11 mouse cellular contexts compared by ENCODE assay signal in the genomic region with DNA sequence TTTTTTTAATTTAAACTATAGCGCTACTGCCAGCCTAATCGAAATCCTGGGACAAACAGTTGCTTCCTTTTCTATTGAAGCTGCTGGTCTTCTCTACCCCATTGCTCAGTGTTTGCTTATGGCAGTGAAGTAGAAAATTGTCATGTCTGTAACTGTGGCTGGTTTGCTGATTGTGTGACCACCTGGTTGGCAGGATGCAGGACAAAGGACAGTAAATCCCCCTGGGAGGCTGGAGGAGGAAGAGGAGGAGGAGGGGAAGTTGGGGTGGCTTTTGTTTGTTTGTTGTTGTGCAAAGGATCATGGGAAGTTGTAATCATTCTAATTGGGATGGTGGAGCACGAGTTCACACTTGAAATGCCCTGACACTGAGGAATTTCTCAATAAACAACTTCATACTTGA. TPM values are rescaled to one million over a fixed set of nuclear protein-coding genes. Genes with fewer than 3 reads are reported as not detected.
DNase-seq lines count a peak whose midpoint lies in the region; TF ChIP-seq lines count a peak whose summit lies in the region.
"Had no signal": no experiment of that assay in that cellular context is flagged by ENCODE, and none has a peak within 500 bp of the region (broad histone marks: within the 10 kb centered on the region; RNA-seq: fewer than 3 reads in every experiment).

No protein-coding gene starts in this region.

- H3K4me1 ChIP-seq in kidney, adult 2 months (ENCODE audit: control insufficient read depth, insufficient read depth, low read length): no peaks in the 10 kb centered on the region
- H3K4me1 ChIP-seq in embryonic facial prominence, embryonic 10.5 days: peaks cover 39% of the 10 kb centered on the region
- peaks cover 30% of the 10 kb centered on the region for H3K4me1 ChIP-seq in limb, embryonic 10.5 days

- no peak overlapping the region for H3K27ac ChIP-seq in kidney, adult 2 months (ENCODE audit: insufficient read depth, low read depth, low read length)
- peak overlapping the region; percentile 77 for H3K27ac ChIP-seq in embryonic facial prominence, embryonic 10.5 days (replicated peaks)
- H3K27ac ChIP-seq in limb, embryonic 10.5 days: peak overlapping the region; percentile 75

- H3K9me3 ChIP-seq in embryonic facial prominence, embryonic 10.5 days: no peaks in the 10 kb centered on the region
- no peaks in the 10 kb centered on the region for H3K9me3 ChIP-seq in limb, embryonic 10.5 days (replicated peaks)

- H3K36me3 ChIP-seq in kidney, adult 2 months (ENCODE audit: control insufficient read depth, insufficient read depth, low read length): no peaks in the 10 kb centered on the region
- H3K36me3 ChIP-seq in embryonic facial prominence, embryonic 10.5 days (replicated peaks): no peaks in the 10 kb centered on the region
- H3K36me3 ChIP-seq in limb, embryonic 10.5 days: no peaks in the 10 kb centered on the region

- peak; percentile 56 for DNase-seq in kidney, adult 2 months
- DNase-seq in kidney, postnatal 10 days: no peak
- peak; percentile 59 for DNase-seq in brain, embryonic 14.5 days (ENCODE audit: low read depth)
- no peak for DNase-seq in embryonic facial prominence, embryonic 10.5 days (ENCODE audit: low spot score)
- DNase-seq in limb, embryonic 10.5 days (ENCODE audit: low spot score): no peak
- no peak for DNase-seq in T-cell, adult 2 months (ENCODE audit: low spot score)
- no peak for DNase-seq in ovary, postnatal 10 days (ENCODE audit: low spot score)
- DNase-seq in yolk sac, embryonic 10.5 days (ENCODE audit: low spot score): no peak
- DNase-seq: gastrocnemius, postnatal 36 days; lung, postnatal 36 days had no signal

- no peaks in the 10 kb centered on the region for H3K27me3 ChIP-seq in kidney, adult 2 months (replicated peaks; ENCODE audit: control insufficient read depth, insufficient read depth, low read length)
- peaks cover 53% of the 10 kb centered on the region for H3K27me3 ChIP-seq in embryonic facial prominence, embryonic 10.5 days (replicated peaks; ENCODE audit: low read depth, poor library complexity, severe bottlenecking)
- H3K27me3 ChIP-seq in limb, embryonic 10.5 days (ENCODE audit: low read depth, poor library complexity, severe bottlenecking): 0 out of 2 replicates have a peak, but pooled peaks cover 8% of the 10 kb centered on the region

- no peak overlapping the region for H3K4me3 ChIP-seq in kidney, adult 2 months (ENCODE audit: insufficient read depth, low read depth, low read length)
- H3K4me3 ChIP-seq in embryonic facial prominence, embryonic 10.5 days: 0 out of 2 replicates have a peak overlapping the region, but pooled peaks have one; percentile 12
- peak overlapping the region; percentile 10; the same call in 1 of the 2 replicates for H3K4me3 ChIP-seq in limb, embryonic 10.5 days

- 17% methylated on average over 3 of the region's 3 CpGs for WGBS in kidney, adult 2 months
- 16% methylated on average over 3 of the region's 3 CpGs for WGBS in embryonic facial prominence, embryonic 10.5 days
- WGBS in limb, embryonic 10.5 days: 23% methylated on average over 3 of the region's 3 CpGs

- TF ChIP-seq POLR2A in kidney, adult 2 months (IDR thresholded peaks at IDR 0.05; ENCODE audit: low read depth, low read length): no peak
- TF ChIP-seq POLR2A in brain, embryonic 14.5 days (IDR thresholded peaks at IDR 0.05; ENCODE audit: borderline replicate concordance, extremely low read depth, insufficient read depth, insufficient read length, poor library complexity, severe bottlenecking): no peak

- no peak for TF ChIP-seq CTCF in kidney, adult 2 months (conservative IDR thresholded peaks at IDR 0.05; ENCODE audit: insufficient read depth, insufficient read length, low read depth, low read length)
- no peak for TF ChIP-seq CTCF in brain, embryonic 14.5 days (IDR thresholded peaks at IDR 0.05; ENCODE audit: borderline replicate concordance, extremely low read depth, insufficient read depth, insufficient read length)

RNA-seq across cellular contexts. Expression of gene Hes1, which starts 38.8 kb away (rescaled TPM):
- 54.4 and 78.8 TPM in 2 replicates for polyA plus RNA-seq in kidney, adult 2 months (2012; rRNA removed)
- 44.6 and 58.9 TPM in 2 replicates for polyA plus RNA-seq in brain, embryonic 14.5 days (2012; rRNA removed)
- polyA plus RNA-seq in embryonic facial prominence, embryonic 10.5 days (2016; fragmentation: Nextera tagmentation; extraction: Ambion mirVana): 43.3 and 47.2 TPM in 2 replicates
- polyA plus RNA-seq in limb, embryonic 10.5 days (2016; fragmentation: Nextera tagmentation; extraction: Ambion mirVana): 39.5 and 45.5 TPM in 2 replicates
- polyA plus RNA-seq: activated CD4-positive, CD25-positive, alpha-beta regulatory T cell, adult 4 months had no signal

Comparison
In these comparisons a context has a peak if more than half of its experiments do, and no peak if none do; other contexts are left out.
1. DNase-seq: peak in kidney, adult 2 months (single experiment) and brain, embryonic 14.5 days (single experiment); none in kidney, postnatal 10 days (single experiment), embryonic facial prominence, embryonic 10.5 days (single experiment), limb, embryonic 10.5 days (single experiment), T-cell, adult 2 months (single experiment), ovary, postnatal 10 days (single experiment) and yolk sac, embryonic 10.5 days (single experiment).